Mouse (Mus musculus): Measurements from ENCODE around the gene Igfn1. TPM values are rescaled to one million over a fixed set of nuclear protein-coding genes. Genes with fewer than 3 reads are reported as not detected.
A peak's percentile ranks its signal among the peaks of the same experiment; 100 is the strongest.

Igfn1 gene
- polyA plus RNA-seq, 1 experiment = not detected

DNA sequence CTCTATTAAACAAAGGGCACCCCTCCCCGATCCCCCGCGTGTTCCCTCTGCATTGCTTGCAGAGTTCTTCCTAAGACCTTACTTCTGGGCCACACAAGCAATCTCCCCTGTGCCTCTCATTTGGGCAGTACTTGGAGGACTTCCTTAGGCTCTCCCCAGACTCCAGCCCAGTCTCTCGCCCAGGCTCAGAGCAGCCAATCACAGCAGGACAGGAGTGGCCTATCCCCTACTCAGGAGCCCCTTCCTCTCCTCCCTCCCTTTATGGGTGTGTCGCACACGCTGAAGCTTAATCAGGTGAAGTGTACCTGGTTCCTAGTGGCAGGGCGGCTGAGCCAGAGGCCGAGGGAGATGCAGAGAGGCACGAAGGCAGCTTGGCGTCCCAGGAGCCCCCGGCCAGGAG is 34.3 kb upstream of the Igfn1 start:
- Histone ChIP-seq H3K4me1 (ENCODE audit: control insufficient read depth, insufficient read depth, low read length) (no peaks in the 10 kb centered on the region), H3K27ac (ENCODE audit: insufficient read depth, low read depth, low read length) (no peak overlapping the region), H3K4me3 (ENCODE audit: insufficient read depth, low read length) (no peak overlapping the region)
- TF ChIP-seq POLR2A (IDR thresholded peaks at IDR 0.05; ENCODE audit: borderline replicate concordance, low read depth, low read length) (no peak), CTCF (IDR thresholded peaks at IDR 0.05; ENCODE audit: low read depth, low read length) (no peak)

DNA sequence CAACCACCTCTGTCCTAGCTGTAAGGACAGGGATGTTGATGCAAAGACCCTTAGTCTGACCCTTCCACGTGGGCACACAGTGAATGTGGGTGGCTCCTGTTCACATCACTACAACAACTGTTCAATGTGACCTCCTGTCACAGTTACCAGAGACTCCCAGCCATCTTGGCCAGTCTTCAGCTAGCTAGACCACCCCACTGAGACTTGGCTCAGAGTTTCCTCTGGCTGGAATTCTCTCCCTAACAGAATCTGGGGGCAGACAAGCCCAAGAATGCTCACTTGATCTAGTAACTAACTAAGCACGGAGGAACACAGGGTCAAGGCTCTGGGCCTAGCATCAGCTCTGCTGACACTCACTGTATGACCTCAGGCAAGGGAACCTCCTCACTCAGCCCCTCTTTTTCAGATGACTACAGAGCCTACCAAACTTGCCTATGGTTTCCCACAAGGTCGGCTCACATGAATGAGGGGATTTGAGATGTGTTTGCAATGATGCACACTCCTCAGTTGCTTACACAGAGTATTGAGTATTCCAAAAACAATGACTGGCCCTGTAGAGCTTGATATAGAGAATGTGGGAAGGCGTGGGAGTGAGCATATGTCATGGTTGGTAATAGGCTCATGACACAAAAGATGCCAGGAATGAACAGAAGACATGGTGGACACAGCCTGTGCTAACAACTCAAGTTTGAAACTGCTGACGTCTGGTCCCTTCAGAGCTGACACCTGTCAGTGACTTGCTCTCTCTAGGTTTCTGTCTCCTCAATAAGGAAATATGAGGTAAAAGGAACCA is 32.8 kb upstream of the Igfn1 start:
- Histone ChIP-seq H3K4me1 (ENCODE audit: control insufficient read depth, insufficient read depth, low read length) (no peaks in the 10 kb centered on the region), H3K27ac (ENCODE audit: insufficient read depth, low read depth, low read length) (no peak overlapping the region), H3K4me3 (ENCODE audit: insufficient read depth, low read length) (no peak overlapping the region)
- no peak for TF ChIP-seq CTCF (IDR thresholded peaks at IDR 0.05; ENCODE audit: low read depth, low read length)
- TF ChIP-seq POLR2A (IDR thresholded peaks at IDR 0.05; ENCODE audit: borderline replicate concordance, low read depth, low read length) = no peak

DNA sequence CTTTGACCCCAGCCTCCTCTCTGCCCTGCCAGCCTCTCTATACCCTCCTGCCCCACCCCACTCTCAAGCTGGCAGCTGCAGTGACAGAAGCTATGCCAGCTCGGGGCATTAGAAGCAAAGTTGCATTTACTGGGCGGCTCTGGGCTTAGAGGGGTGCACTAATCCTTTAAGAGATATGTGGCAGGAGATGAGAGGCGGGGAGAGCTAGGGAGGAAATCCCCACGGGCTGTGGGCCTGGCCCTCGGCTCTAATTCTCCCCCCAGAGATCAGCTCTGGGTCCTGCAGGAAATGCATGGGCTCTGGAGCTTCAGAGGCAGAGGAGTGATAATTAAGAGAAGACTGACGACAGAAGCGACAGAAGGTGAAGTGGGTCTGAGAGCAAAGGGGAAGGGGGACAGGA is 26.8 kb upstream of the Igfn1 start:
- TF ChIP-seq CTCF (IDR thresholded peaks at IDR 0.05; ENCODE audit: low read depth, low read length) (no peak), POLR2A (IDR thresholded peaks at IDR 0.05; ENCODE audit: borderline replicate concordance, low read depth, low read length) (no peak)

DNA sequence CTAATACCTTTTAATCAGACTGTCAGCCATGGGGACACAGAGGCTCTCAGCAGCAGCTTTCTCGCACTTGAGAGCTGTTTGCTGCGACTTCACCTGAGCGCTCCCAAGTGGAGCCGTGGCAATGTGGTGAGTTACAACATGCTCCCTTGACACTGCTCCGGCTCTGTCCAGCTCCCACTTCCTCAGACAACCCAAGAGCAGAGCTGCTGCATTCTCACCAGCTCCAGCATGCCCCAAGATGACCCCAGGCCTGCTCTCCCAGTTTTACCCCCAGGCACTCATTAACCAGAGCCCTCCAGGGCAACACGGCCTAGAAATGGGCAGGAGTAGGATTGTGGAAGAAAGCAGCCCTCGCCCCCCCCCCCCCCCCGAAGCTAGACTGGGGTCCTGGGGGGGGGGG is 25.6 kb upstream of the Igfn1 start:
- TF ChIP-seq CTCF (IDR thresholded peaks at IDR 0.05; ENCODE audit: low read depth, low read length) (no peak), POLR2A (IDR thresholded peaks at IDR 0.05; ENCODE audit: borderline replicate concordance, low read depth, low read length) (no peak)
- no peak overlapping the region for H3K4me3 ChIP-seq (ENCODE audit: insufficient read depth, low read length)
- no peaks in the 10 kb centered on the region for H3K4me1 ChIP-seq (ENCODE audit: control insufficient read depth, insufficient read depth, low read length)
- no peak overlapping the region for H3K27ac ChIP-seq (ENCODE audit: insufficient read depth, low read depth, low read length)

More for the DNA sequence above, 26.8 kb upstream of the Igfn1 start:
- H3K4me1 ChIP-seq (ENCODE audit: control insufficient read depth, insufficient read depth, low read length) = no peaks in the 10 kb centered on the region
- H3K4me3 ChIP-seq (ENCODE audit: insufficient read depth, low read length) = no peak overlapping the region
- no peak overlapping the region for H3K27ac ChIP-seq (ENCODE audit: insufficient read depth, low read depth, low read length)

DNA sequence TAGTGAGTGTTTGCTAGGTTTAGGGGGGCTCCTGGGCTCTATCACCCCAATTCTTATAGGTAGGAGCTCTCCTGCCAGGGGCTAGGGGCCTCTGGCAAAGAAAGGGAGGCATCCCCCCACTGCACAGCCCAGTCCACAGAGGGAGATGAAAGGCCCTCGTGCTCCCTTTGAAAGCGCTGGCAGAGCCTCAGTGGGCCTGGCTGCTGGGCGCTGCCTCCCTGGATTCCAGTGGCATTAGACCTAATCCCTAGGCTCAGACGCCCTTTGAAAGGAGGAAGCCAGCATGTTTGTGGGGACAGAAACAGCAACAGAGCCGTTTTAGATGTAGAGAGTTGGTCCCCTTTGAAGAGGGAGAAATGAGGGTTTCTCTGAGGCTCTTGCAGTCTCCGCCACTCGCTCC is 24.1 kb upstream of the Igfn1 start:
- TF ChIP-seq POLR2A (IDR thresholded peaks at IDR 0.05; ENCODE audit: borderline replicate concordance, low read depth, low read length) (no peak), CTCF (IDR thresholded peaks at IDR 0.05; ENCODE audit: low read depth, low read length) (no peak)
- Histone ChIP-seq H3K4me1 (ENCODE audit: control insufficient read depth, insufficient read depth, low read length) (no peaks in the 10 kb centered on the region), H3K4me3 (ENCODE audit: insufficient read depth, low read length) (no peak overlapping the region), H3K27ac (ENCODE audit: insufficient read depth, low read depth, low read length) (no peak overlapping the region)

DNA sequence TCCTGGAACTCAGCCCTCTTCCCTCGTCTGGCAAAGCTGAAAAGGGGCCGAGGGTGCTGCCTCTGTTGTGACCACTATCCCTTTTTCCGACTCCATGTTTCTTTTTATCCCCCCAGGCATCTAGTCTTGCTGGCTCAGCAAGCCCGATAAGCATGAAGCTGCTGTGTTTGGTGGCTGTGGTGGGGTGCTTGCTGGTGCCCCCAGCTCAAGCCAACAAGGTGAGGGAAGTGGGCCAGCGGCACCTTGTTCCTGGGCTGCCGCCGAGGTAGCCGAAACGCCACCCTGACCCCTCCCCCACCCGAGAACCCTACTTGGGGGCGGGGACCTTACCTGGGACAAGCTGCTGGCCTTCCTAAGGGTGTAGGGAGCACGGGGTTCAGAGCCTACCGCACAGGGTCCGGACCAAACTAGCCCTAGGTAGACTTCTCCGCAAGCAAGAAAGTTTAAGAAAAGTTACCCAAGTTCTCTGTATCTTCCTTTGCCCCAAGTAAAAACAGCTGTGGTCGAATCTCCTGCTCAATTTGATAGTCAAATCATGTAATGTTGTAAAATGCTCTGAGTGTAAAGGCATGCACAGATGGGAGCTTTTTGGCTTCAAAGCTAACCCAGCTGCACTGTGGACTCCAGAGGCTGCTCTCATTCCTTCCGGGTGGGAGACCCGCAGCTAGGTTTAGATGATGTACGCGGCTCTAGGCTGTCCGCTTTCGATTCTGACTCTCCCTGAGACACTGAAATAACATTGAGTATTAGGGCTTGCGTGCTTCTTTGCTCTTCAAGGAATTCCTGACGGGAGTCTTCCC is 12.4 kb upstream of the Igfn1 start:
- Histone ChIP-seq H3K4me1 (ENCODE audit: control insufficient read depth, insufficient read depth, low read length) (peaks cover 6% of the 10 kb centered on the region), H3K27ac (ENCODE audit: insufficient read depth, low read depth, low read length) (no peak overlapping the region)
- TF ChIP-seq POLR2A (IDR thresholded peaks at IDR 0.05; ENCODE audit: borderline replicate concordance, low read depth, low read length) (no peak), CTCF (IDR thresholded peaks at IDR 0.05; ENCODE audit: low read depth, low read length) (no peak)

DNA sequence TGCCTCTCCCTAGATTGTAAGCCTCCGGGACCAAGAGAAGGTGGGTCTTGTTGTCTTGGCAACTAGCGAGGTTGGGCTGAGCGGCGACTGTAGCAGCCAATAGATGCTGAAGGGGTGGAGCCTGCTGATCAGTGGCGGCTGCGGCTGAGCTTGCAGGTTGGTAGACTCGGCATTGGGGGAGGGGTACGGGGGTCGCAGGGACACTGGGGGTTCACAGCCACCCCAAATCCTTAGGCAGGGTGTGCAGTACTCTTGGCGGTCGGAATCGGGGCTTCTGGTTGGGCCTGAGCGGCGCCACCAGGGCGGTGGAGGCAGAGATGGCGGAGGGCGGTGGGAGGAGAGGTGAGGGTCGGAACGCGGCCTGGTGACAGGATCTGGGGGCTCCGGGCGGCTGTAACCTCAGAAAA is 11.8 kb upstream of the Igfn1 start:
- H3K4me1 ChIP-seq (ENCODE audit: control insufficient read depth, insufficient read depth, low read length) = peaks cover 6% of the 10 kb centered on the region
- no peak for TF ChIP-seq POLR2A (IDR thresholded peaks at IDR 0.05; ENCODE audit: borderline replicate concordance, low read depth, low read length)
- no peak for TF ChIP-seq CTCF (IDR thresholded peaks at IDR 0.05; ENCODE audit: low read depth, low read length)
- H3K27ac ChIP-seq (ENCODE audit: insufficient read depth, low read depth, low read length) = no peak overlapping the region
- peak overlapping the region; percentile 78 for H3K4me3 ChIP-seq (ENCODE audit: insufficient read depth, low read length)

More for the DNA sequence above, 12.4 kb upstream of the Igfn1 start:
- peak overlapping the region; percentile 78 for H3K4me3 ChIP-seq (ENCODE audit: insufficient read depth, low read length)

DNA sequence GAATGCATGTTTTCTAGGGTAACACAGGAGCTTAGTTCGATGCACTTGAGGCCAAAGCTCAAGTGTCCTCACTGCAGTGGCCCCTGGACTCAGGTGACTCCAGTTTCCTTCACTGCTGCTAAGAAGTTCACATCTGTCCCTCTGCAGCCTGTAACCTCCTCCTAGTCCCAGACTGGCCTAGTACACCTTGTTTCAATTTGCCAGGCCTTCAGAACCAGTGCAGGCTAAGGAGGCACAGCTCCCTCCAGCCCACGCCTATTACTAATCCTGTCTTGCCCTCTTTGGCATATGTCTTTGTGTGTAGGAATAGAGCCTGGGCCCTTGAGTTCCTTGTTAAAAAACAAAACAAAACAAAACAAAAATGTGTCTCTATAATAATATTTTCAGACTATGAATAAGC is 11.2 kb upstream of the Igfn1 start:
- Histone ChIP-seq H3K4me1 (ENCODE audit: control insufficient read depth, insufficient read depth, low read length) (peaks cover 6% of the 10 kb centered on the region), H3K27ac (ENCODE audit: insufficient read depth, low read depth, low read length) (no peak overlapping the region), H3K4me3 (ENCODE audit: insufficient read depth, low read length) (no peak overlapping the region)
- no peak for TF ChIP-seq POLR2A (IDR thresholded peaks at IDR 0.05; ENCODE audit: borderline replicate concordance, low read depth, low read length)
- TF ChIP-seq CTCF (IDR thresholded peaks at IDR 0.05; ENCODE audit: low read depth, low read length) = no peak

DNA sequence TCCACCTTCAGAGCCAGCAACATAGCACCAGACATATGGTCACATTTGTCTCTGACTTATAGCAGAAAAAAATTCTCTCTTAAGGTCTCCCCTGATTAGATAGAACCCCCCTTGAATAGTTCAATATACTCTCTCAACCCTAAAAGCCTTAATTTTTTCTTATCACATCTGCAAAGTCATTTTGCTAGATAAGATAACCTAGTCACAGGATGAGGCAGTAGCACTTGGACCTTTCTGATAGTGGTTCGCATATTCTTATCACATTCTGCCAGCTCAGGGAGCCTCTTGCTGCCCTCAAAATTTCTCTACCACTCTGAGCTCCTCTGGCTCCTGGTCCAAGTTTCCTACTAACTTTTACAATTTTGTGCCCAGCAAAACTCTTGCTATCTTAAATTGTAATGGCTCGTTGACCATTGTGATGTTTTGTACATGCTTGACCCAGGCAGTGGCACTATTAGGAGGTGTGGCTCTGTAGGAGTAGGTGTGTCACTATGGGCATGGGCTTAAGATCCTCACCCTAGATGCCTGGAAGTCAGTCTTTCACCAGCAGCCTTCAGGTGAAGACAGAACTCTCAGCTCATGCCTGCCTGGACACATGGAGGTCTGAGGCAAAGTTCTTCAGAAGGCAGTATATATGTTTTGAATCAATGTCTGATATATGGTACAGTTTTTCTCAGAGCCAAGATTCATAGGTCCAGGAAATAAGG is 8.8 kb upstream of the Igfn1 start:
- H3K4me1 ChIP-seq (ENCODE audit: control insufficient read depth, insufficient read depth, low read length) = peaks cover 6% of the 10 kb centered on the region
- H3K27ac ChIP-seq (ENCODE audit: insufficient read depth, low read depth, low read length) = no peak overlapping the region
- no peak for TF ChIP-seq POLR2A (IDR thresholded peaks at IDR 0.05; ENCODE audit: borderline replicate concordance, low read depth, low read length)
- TF ChIP-seq CTCF (IDR thresholded peaks at IDR 0.05; ENCODE audit: low read depth, low read length) = no peak
- no peak overlapping the region for H3K4me3 ChIP-seq (ENCODE audit: insufficient read depth, low read length)
